Mouse (Mus musculus) retina, postnatal 1 day (tissue): ENCODE data around the gene Gm7137.
"Not testable (repeated sequence)": the region's sequence is repeated elsewhere in the genome, so short reads cannot be mapped to it uniquely, and the experiment has no call there.

Source experiments
- DNase-seq: peaks from one replicate; pipeline ENCODE4 v3.0.0-alpha.2; 2012

The Gm7137 gene

DNA sequence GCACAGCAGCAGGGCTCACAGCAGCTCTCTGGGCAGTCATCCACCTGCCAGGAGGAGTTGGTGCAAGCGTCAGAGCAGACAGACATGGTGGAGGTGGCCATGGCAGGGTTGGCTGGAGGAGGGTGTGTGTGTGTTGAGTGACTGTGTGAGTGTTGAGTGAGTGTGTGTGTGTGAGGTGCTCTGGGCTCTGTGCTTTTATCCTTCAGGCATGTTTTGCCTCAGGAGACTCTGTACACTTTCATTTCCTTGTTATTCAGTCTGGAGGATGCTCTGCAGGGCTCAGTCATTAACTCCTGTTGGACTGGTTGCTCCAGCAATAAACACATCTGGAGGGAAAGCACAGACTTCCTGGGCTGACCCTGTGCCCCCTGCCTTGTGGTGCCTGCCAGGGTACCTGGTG, 36.7 kb downstream of the Gm7137 start, which contains the start of gene Gm9736:
Gm9736 (minus strand) TSS at position 101 of the 400 bp plus-strand sequence.
- not testable (repeated sequence) for DNase-seq

DNA sequence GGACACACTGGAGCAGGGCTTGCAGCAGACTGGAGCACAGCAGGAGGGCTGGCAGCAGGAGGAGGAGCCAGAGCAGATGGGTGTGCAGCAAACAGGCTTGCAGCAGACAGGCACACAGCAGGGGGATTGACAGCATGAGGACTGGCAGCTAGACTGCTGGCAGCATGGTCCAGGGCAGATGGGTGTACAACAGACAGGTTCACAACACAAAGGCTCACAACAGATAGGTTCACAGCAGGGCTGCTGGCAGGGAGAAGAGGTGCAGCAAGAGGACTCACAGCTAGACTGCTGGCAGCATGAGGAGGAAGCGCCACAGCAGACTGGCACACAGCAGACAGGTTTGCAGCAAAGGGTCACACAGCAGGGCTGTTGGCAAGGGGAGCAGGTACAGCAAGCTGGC, 37.3 kb downstream of the Gm7137 start:
- peak; percentile 29 for DNase-seq

DNA sequence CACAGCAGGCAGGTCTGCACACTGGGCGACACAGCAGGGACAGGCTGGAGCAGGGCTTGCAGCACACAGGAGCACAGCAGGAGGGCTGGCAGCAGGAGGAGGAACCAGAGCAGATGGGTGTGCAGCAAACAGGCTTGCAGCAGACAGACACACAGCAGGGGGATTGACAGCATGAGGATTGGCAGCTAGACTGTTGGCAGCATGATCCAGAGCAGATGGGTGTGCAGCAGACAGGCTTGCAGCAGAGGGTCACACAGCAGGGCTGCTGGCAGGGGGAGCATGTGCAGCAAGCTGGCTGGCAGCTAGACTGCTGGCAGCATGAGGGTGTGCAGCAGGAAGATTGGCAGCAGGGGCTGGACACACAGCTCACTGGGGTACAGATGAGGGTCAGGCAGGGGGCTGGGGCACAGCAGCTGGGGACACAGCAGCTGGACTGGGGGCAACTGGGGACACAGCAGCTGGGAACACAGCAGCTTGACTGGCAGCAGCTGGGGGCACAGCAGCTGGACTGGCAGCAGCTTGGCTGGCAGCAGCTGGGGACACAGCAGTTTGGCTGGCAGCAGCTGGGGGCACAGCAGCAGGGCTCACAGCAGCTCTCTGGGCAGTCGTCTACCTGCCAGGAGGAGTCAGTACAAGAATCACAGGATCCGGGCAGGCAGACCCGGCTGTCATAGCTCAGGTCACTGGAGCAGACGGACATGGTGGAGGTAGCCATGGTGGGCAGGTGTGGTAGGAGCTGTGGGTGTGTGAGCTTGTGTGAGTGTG, 45.9 kb downstream of the Gm7137 start, which contains the start of gene Gm18596:
Gm18596 (minus strand) TSS at position 715 of the 765 bp plus-strand sequence.
- peak; percentile 46 for DNase-seq

DNA sequence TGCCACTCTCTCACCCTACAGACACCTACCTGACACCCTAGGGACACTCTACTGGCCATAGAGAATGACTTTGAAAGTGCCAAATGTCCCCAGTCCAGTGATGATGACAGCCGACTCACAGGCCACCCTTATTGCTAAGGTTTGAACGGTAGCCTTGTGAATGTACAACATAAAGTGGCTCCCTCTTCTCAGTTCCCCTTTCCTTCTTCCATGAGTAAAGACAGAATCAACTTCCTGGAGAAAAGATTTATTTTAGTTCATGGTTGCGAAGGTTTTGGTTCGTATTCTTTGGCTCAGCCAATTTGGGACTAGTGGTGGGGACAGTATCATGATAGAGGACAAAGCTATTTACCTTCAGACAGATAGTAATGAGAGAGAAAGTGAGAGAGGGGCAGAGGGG, 49.1 kb downstream of the Gm7137 start:
- no peak for DNase-seq
